Mouse (Mus musculus): ENCODE data around the gene Fkbp8.

DNA sequence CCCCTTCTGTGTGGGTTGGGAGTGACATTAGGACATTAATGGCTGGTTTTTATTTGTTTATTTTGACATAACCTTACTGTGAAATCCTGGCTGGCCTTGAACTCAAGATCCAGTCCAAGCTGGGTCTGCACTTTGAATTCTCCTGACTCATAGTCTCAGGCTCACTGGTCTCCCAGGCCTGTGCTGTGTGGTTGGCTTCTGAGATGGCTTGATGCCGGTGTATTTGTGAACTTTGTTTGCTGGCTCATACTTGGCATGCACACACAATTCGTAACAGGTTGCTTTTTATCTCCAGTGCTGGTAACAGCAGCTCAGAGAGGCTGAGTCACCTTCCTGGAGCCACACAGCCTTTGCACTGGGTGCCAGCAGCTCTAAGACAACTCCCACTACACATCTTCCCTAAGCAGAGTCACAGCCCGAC lies 2.2 kb downstream of the Fkbp8 start:
- no peak for TF ChIP-seq CTCF (IDR thresholded peaks at IDR 0.05; ENCODE audit: borderline replicate concordance, control insufficient read depth, extremely low read depth, insufficient read depth, low read length, poor library complexity)
- no peak for TF ChIP-seq POLR2A (IDR thresholded peaks at IDR 0.05; ENCODE audit: control insufficient read depth, extremely low read depth, insufficient read depth, low read length, poor library complexity)

Measured in thymus, adult 2 months (tissue).